Mouse (Mus musculus): Measurements from ENCODE around the gene Abhd6. TPM values are rescaled to one million over a fixed set of nuclear protein-coding genes. Genes with fewer than 3 reads are reported as not detected.

The Abhd6 gene
- total RNA-seq, 1 experiment, result 11.7 TPM

DNA sequence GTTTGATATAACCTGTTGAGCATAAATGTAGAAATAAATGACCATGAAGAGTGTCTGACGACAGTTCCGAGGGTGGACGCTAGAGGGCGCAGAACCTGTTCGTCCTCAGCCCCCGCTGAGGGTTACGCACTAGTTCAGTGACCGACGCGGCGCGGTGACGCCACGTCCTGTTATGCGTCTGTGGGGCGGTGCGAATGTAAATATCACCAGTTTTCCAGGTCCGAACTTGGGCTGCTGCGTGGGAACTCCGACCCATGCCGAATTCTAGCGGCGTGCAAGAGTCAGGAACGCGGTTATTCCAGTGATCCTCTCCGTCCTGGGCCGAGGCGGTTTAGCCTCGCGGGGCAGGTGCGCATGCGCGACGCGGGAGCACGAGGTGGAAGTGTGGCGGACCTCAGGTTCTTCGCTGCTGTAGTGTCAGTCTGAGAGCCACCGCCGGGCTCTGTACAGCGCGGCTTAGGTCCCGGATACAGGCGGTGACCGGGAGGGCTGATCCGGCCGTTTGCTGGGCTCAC, 77.5 kb downstream of the Abhd6 start, which contains the start of gene Rpp14:
Rpp14 (plus strand) TSS at position 203 of the 515 bp plus-strand sequence.
- peak; percentile 90 for DNase-seq (ENCODE audit: low read depth, low spot score)
- H3K4me3 ChIP-seq (ENCODE audit: insufficient read depth in 1 of 2, low read depth in 1 of 2, low read length in 2 of 2, poor library complexity in 1 of 2, severe bottlenecking in 1 of 2), result peak within 1 kb of the TSS; percentile 76 to 94
- TF ChIP-seq HCFC1 (IDR thresholded peaks at IDR 0.05; ENCODE audit: borderline replicate concordance, insufficient read depth, low read length), result peak; percentile 76; the same call in 1 of the 2 replicates
- no peak for TF ChIP-seq MAFK (IDR thresholded peaks at IDR 0.05; ENCODE audit: insufficient read depth, low read depth, low read length)
- TF ChIP-seq ZNF384 (IDR thresholded peaks at IDR 0.05; ENCODE audit: low read depth, low read length), result 0 out of 2 replicates have a peak, but pooled peaks have one; percentile 16
- peak; percentile 43 for TF ChIP-seq ZC3H11A (IDR thresholded peaks at IDR 0.05; ENCODE audit: borderline replicate concordance, low read depth, low read length)
- no peak for TF ChIP-seq CHD2 (IDR thresholded peaks at IDR 0.05; ENCODE audit: low read depth, low read length)
- peaks cover 7% of the 10 kb centered on the region for H3K36me3 ChIP-seq (ENCODE audit: control insufficient read depth, insufficient read depth, low read length, poor library complexity, severe bottlenecking)
- in situ Hi-C loops (cut with MboI; ENCODE audit: low sequenced_read_pairs in 2 of 2, unreplicated experiment in 2 of 2), result loop anchor here in 1 of 2 experiments (25.0 kb wide), 1 partner anchor 257 kb away; no protein-coding TSS in a partner anchor
- H3K9me3 ChIP-seq (ENCODE audit: control insufficient read depth, insufficient read depth, low read depth, low read length), result no peaks in the 10 kb centered on the region
- H3K9ac ChIP-seq (ENCODE audit: insufficient read depth, low read depth, low read length, poor library complexity, severe bottlenecking), result peak within 1 kb of the TSS; percentile 83
- H3K4me1 ChIP-seq (ENCODE audit: control insufficient read depth in 2 of 2, insufficient read depth in 2 of 2, low read length in 2 of 2, poor library complexity in 1 of 2), result 0 out of 4 replicates have a peak, but pooled peaks cover 1 to 2% of the 10 kb centered on the region in 2 experiments
- H3K27ac ChIP-seq (ENCODE audit: insufficient read depth, low read depth, low read length, poor library complexity, severe bottlenecking), result peak within 1 kb of the TSS; percentile 80

DNA sequence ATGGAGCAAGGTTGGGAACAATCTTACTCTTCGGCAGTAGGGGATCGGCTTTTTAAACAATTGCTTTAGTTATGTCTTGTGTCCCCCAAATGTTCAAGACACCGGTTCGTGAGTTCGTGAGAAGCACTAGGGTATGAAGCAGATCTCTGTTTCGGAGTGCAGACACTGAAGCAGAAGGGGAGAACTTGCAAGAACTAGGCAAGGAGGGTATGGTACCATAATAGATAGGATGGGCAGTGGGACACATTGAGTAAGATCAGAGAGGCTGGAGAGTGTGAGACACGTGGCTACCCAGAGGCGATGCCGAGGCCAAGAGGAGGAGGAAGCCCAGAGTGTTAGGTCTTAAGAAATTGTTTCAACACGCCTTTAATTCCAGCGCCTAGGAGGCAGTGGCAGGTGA, 78.0 kb downstream of the Abhd6 start:
- TF ChIP-seq ZNF384 (IDR thresholded peaks at IDR 0.05; ENCODE audit: low read depth, low read length) (no peak), ZC3H11A (IDR thresholded peaks at IDR 0.05; ENCODE audit: borderline replicate concordance, low read depth, low read length) (no peak)
- Histone ChIP-seq H3K4me3 (ENCODE audit: insufficient read depth in 1 of 2, low read depth in 1 of 2, low read length in 2 of 2, poor library complexity in 1 of 2, severe bottlenecking in 1 of 2) (peak overlapping the region; percentile 76 to 94), H3K36me3 (ENCODE audit: control insufficient read depth, insufficient read depth, low read length, poor library complexity, severe bottlenecking) (peaks cover 9% of the 10 kb centered on the region), H3K9me3 (ENCODE audit: control insufficient read depth, insufficient read depth, low read depth, low read length) (no peaks in the 10 kb centered on the region), H3K9ac (ENCODE audit: insufficient read depth, low read depth, low read length, poor library complexity, severe bottlenecking) (peak overlapping the region; percentile 83), H3K27ac (ENCODE audit: insufficient read depth, low read depth, low read length, poor library complexity, severe bottlenecking) (peak overlapping the region; percentile 80), H3K4me1 (ENCODE audit: control insufficient read depth in 2 of 2, insufficient read depth in 2 of 2, low read length in 2 of 2, poor library complexity in 1 of 2) (0 out of 4 replicates have a peak, but pooled peaks cover 1 to 2% of the 10 kb centered on the region in 2 experiments)
- DNase-seq (ENCODE audit: low read depth, low spot score), result no peak
- in situ Hi-C loops (cut with MboI; ENCODE audit: low sequenced_read_pairs in 2 of 2, unreplicated experiment in 2 of 2), result loop anchor here in 1 of 2 experiments (25.0 kb wide), 1 partner anchor 257 kb away; no protein-coding TSS in a partner anchor

- H3K36me3 ChIP-seq (ENCODE audit: control insufficient read depth, insufficient read depth, low read length, poor library complexity, severe bottlenecking), result peaks cover 19% of the 10 kb centered on the region
- H3K4me1 ChIP-seq (ENCODE audit: control insufficient read depth in 2 of 2, insufficient read depth in 2 of 2, low read length in 2 of 2, poor library complexity in 1 of 2), result 0 out of 4 replicates have a peak, but pooled peaks cover 1 to 2% of the 10 kb centered on the region in 2 experiments
- no peak overlapping the region for H3K4me3 ChIP-seq (ENCODE audit: insufficient read depth in 1 of 2, low read depth in 1 of 2, low read length in 2 of 2, poor library complexity in 1 of 2, severe bottlenecking in 1 of 2)
- no peak overlapping the region for H3K27ac ChIP-seq (ENCODE audit: insufficient read depth, low read depth, low read length, poor library complexity, severe bottlenecking)
- no peak for DNase-seq (ENCODE audit: low read depth, low spot score)
- in situ Hi-C loops (cut with MboI; ENCODE audit: low sequenced_read_pairs in 2 of 2, unreplicated experiment in 2 of 2), result loop anchor here in 1 of 2 experiments (25.0 kb wide), 1 partner anchor 254 kb away; no protein-coding TSS in a partner anchor
- TF ChIP-seq ZNF384 (IDR thresholded peaks at IDR 0.05; ENCODE audit: low read depth, low read length) (no peak), MAFK (IDR thresholded peaks at IDR 0.05; ENCODE audit: insufficient read depth, low read depth, low read length) (no peak), HCFC1 (IDR thresholded peaks at IDR 0.05; ENCODE audit: borderline replicate concordance, insufficient read depth, low read length) (no peak), CHD2 (IDR thresholded peaks at IDR 0.05; ENCODE audit: low read depth, low read length) (no peak), ZC3H11A (IDR thresholded peaks at IDR 0.05; ENCODE audit: borderline replicate concordance, low read depth, low read length) (no peak)
- H3K9ac ChIP-seq (ENCODE audit: insufficient read depth, low read depth, low read length, poor library complexity, severe bottlenecking), result no peak overlapping the region
- no peaks in the 10 kb centered on the region for H3K9me3 ChIP-seq (ENCODE audit: control insufficient read depth, insufficient read depth, low read depth, low read length)
Measured at GRCm38 (mm10) chr14:8082949-8083348, 80.2 kb downstream of the Abhd6 start.

GRCm38 (mm10) chr14:8089016-8089415, 86.3 kb downstream of the Abhd6 start:
- Histone ChIP-seq H3K4me3 (ENCODE audit: insufficient read depth in 1 of 2, low read depth in 1 of 2, low read length in 2 of 2, poor library complexity in 1 of 2, severe bottlenecking in 1 of 2) (no peak overlapping the region), H3K36me3 (ENCODE audit: control insufficient read depth, insufficient read depth, low read length, poor library complexity, severe bottlenecking) (peaks cover 23% of the 10 kb centered on the region), H3K4me1 (ENCODE audit: control insufficient read depth in 2 of 2, insufficient read depth in 2 of 2, low read length in 2 of 2, poor library complexity in 1 of 2) (no peaks in the 10 kb centered on the region), H3K9me3 (ENCODE audit: control insufficient read depth, insufficient read depth, low read depth, low read length) (no peaks in the 10 kb centered on the region), H3K9ac (ENCODE audit: insufficient read depth, low read depth, low read length, poor library complexity, severe bottlenecking) (no peak overlapping the region), H3K27ac (ENCODE audit: insufficient read depth, low read depth, low read length, poor library complexity, severe bottlenecking) (no peak overlapping the region)
- TF ChIP-seq MAFK (IDR thresholded peaks at IDR 0.05; ENCODE audit: insufficient read depth, low read depth, low read length) (no peak), ZC3H11A (IDR thresholded peaks at IDR 0.05; ENCODE audit: borderline replicate concordance, low read depth, low read length) (no peak), CHD2 (IDR thresholded peaks at IDR 0.05; ENCODE audit: low read depth, low read length) (no peak), HCFC1 (IDR thresholded peaks at IDR 0.05; ENCODE audit: borderline replicate concordance, insufficient read depth, low read length) (no peak), ZNF384 (IDR thresholded peaks at IDR 0.05; ENCODE audit: low read depth, low read length) (no peak)
- no peak for DNase-seq (ENCODE audit: low read depth, low spot score)
- in situ Hi-C loops (cut with MboI; ENCODE audit: low sequenced_read_pairs in 2 of 2, unreplicated experiment in 2 of 2), result loop anchor here in 1 of 2 experiments (25.0 kb wide), 1 partner anchor 248 kb away; no protein-coding TSS in a partner anchor

Measured in ES-E14 (cell line).